Mouse (Mus musculus) myocyte (in vitro differentiated cells): Measurements from ENCODE around the gene Slc7a7. TPM values are rescaled to one million over a fixed set of nuclear protein-coding genes. Genes with fewer than 3 reads are reported as not detected.

ENCODE experiments used
- H3K27me3 ChIP-seq: one replicate; pipeline ENCODE4 v1.6.1; 2011; ENCODE audit not compliant: control insufficient read depth, insufficient read depth, insufficient read length
- H3K36me3 ChIP-seq: one replicate; pipeline ENCODE4 v1.6.1; 2011; ENCODE audit not compliant: control insufficient read depth, insufficient read depth
- H3K4me2 ChIP-seq: one replicate; pipeline ENCODE4 v1.6.1; 2011; ENCODE audit warnings: low read depth, control low read depth
- H3K4me3 ChIP-seq: one replicate; pipeline ENCODE4 v1.5.1; 2011; ENCODE audit warnings: mild to moderate bottlenecking, control low read depth, moderate library complexity
- H3K79me2 ChIP-seq: one replicate; pipeline ENCODE4 v1.6.1; 2011; ENCODE audit not compliant: control insufficient read depth, insufficient read depth
- H3ac ChIP-seq: one replicate; pipeline ENCODE4 v1.6.1; 2011; ENCODE audit not compliant: control insufficient read depth, insufficient read length
- CEBPB ChIP-seq: IDR thresholded peaks from 2 replicates; pipeline ENCODE4 v1.6.1; 2011; ENCODE audit warnings: mild to moderate bottlenecking, moderate library complexity; ENCODE audit not compliant: poor library complexity, insufficient read depth, severe bottlenecking
- E2F4 ChIP-seq: IDR thresholded peaks from one replicate; pipeline ENCODE4 v1.6.1; 2011; ENCODE audit warnings: mild to moderate bottlenecking, control low read depth, moderate library complexity; ENCODE audit not compliant: insufficient read depth
- MAX ChIP-seq: IDR thresholded peaks from one replicate; pipeline ENCODE4 v1.6.1; 2011; ENCODE audit warnings: low read depth, mild to moderate bottlenecking, control low read depth
- MYOD1 ChIP-seq, 3 experiments: IDR thresholded peaks; one replicate each; pipeline ENCODE4 v1.6.1; 2011; ENCODE audit warnings: control low read depth in 2 of 3, low read depth in 2 of 3, mild to moderate bottlenecking in 2 of 3, moderate library complexity in 1 of 3; ENCODE audit not compliant: insufficient read length in 2 of 3, control insufficient read depth in 1 of 3
- MYOG ChIP-seq, 3 experiments: IDR thresholded peaks; one replicate each; pipeline ENCODE4 v1.6.1; 2011; ENCODE audit warnings: control low read depth in 2 of 3, low read depth in 2 of 3, mild to moderate bottlenecking in 2 of 3; ENCODE audit not compliant: insufficient read length in 2 of 3, control insufficient read depth in 1 of 3, insufficient read depth in 1 of 3
- POLR2A ChIP-seq: IDR thresholded peaks from one replicate; pipeline ENCODE4 v1.6.1; 2011; ENCODE audit warnings: low read depth, mild to moderate bottlenecking, control low read depth, moderate library complexity; ENCODE audit not compliant: insufficient read length
- POLR2AphosphoS2 ChIP-seq: IDR thresholded peaks from one replicate; pipeline ENCODE4 v1.6.1; 2011; ENCODE audit warnings: low read depth, control low read depth; ENCODE audit not compliant: insufficient read length
- REST ChIP-seq: IDR thresholded peaks from one replicate; pipeline ENCODE4 v1.6.1; 2011; ENCODE audit warnings: mild to moderate bottlenecking, control low read depth, moderate library complexity; ENCODE audit not compliant: insufficient read depth, insufficient read length
- SRF ChIP-seq: IDR thresholded peaks from one replicate; pipeline ENCODE4 v1.6.1; 2011; ENCODE audit warnings: low read depth; ENCODE audit not compliant: control insufficient read depth, insufficient read length
- TCF12 ChIP-seq: IDR thresholded peaks from one replicate; pipeline ENCODE4 v1.6.1; 2011; ENCODE audit warnings: mild to moderate bottlenecking, control low read depth; ENCODE audit not compliant: poor library complexity, insufficient read depth, severe bottlenecking
- TCF3 ChIP-seq: IDR thresholded peaks from one replicate; pipeline ENCODE4 v1.6.1; 2011; ENCODE audit warnings: low read depth, control low read depth; ENCODE audit not compliant: insufficient read length
- USF1 ChIP-seq: IDR thresholded peaks from one replicate; pipeline ENCODE4 v1.6.1; 2011; ENCODE audit warnings: low read depth, mild to moderate bottlenecking, control low read depth, moderate library complexity
- polyA plus RNA-seq: library from polyadenylated mRNA; unstranded; fragments of >200 nt; fragmentation: generic; extraction: Trizol; gene quantifications from one replicate; pipeline ENCODE4 v1.2.1, GENCODE M21; 2012; ENCODE audit warnings: missing spikeins

The Slc7a7 gene
- polyA plus RNA-seq, 1 experiment: 6.8 TPM

- Histone ChIP-seq H3ac (no peak overlapping the region), H3K27me3 (no peaks in the 10 kb centered on the region), H3K79me2 (no peaks in the 10 kb centered on the region), H3K36me3 (no peaks in the 10 kb centered on the region), H3K4me3 (no peak overlapping the region), H3K4me2 (no peak overlapping the region)
- TF ChIP-seq TCF12 (no peak), POLR2A (no peak), E2F4 (no peak), MAX (no peak)
Measured at GRCm38 (mm10) chr14:54375916-54376315, 41.7 kb downstream of the Slc7a7 start.

DNA sequence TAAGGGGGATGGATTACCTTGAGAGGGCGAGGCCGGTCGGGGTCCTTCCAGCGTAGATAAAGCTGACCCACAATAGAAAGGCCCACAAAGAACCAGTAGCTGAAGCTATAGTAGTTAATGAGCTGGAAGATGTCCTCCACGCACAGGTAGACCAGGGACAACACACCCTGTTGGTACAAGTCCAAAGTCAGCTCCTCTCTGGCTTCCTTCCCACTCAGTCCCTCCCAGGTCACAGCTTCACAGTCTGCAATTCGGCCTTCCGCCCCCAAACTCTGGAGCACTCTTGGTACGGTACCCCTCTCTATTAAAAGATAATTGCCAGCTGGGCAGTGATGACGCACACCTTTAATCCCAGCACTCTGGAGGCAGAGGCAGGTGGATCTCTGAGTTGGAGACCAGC, 44.7 kb downstream of the Slc7a7 start:
- peaks cover 10% of the 10 kb centered on the region for H3K36me3 ChIP-seq

GRCm38 (mm10) chr14:54371460-54371859, 46.1 kb downstream of the Slc7a7 start:
- Histone ChIP-seq H3K79me2 (no peaks in the 10 kb centered on the region), H3K36me3 (peaks cover 15% of the 10 kb centered on the region), H3K27me3 (no peaks in the 10 kb centered on the region), H3ac (no peak overlapping the region), H3K4me3 (no peak overlapping the region), H3K4me2 (no peak overlapping the region)
- TF ChIP-seq POLR2AphosphoS2 (no peak), MAX (no peak), POLR2A (no peak), E2F4 (no peak), TCF3 (no peak), MYOG (IDR thresholded peaks at IDR 0.05; ENCODE audit: control insufficient read depth in 1 of 3, insufficient read depth in 1 of 3, insufficient read length in 2 of 3, low read depth in 2 of 3) (no peak), CEBPB (no peak)

More for the DNA sequence above, 44.7 kb downstream of the Slc7a7 start:
- Histone ChIP-seq H3ac (no peak overlapping the region), H3K27me3 (no peaks in the 10 kb centered on the region), H3K4me2 (no peak overlapping the region), H3K4me3 (no peak overlapping the region), H3K79me2 (no peaks in the 10 kb centered on the region)
- TF ChIP-seq TCF3 (no peak), TCF12 (no peak), SRF (no peak), POLR2A (no peak), MAX (no peak), MYOD1 (IDR thresholded peaks at IDR 0.05; ENCODE audit: control insufficient read depth in 1 of 3, insufficient read length in 2 of 3, low read depth in 2 of 3) (no peak)

- no peak for TF ChIP-seq SRF
- no peak for TF ChIP-seq MYOD1 (IDR thresholded peaks at IDR 0.05; ENCODE audit: control insufficient read depth in 1 of 3, insufficient read length in 2 of 3, low read depth in 2 of 3)
- TF ChIP-seq E2F4: no peak
- no peak for TF ChIP-seq POLR2A
- TF ChIP-seq CEBPB: no peak
- TF ChIP-seq TCF3: no peak
- no peak for TF ChIP-seq POLR2AphosphoS2
- no peak for TF ChIP-seq MYOG (IDR thresholded peaks at IDR 0.05; ENCODE audit: control insufficient read depth in 1 of 3, insufficient read depth in 1 of 3, insufficient read length in 2 of 3, low read depth in 2 of 3)
- no peak for TF ChIP-seq REST
- no peak for TF ChIP-seq USF1
- no peak for TF ChIP-seq TCF12
- TF ChIP-seq MAX: no peak
- Histone ChIP-seq H3K79me2 (no peaks in the 10 kb centered on the region), H3K4me2 (no peak overlapping the region), H3K4me3 (no peak overlapping the region), H3K36me3 (peaks cover 15% of the 10 kb centered on the region), H3K27me3 (no peaks in the 10 kb centered on the region), H3ac (no peak overlapping the region)
Measured at GRCm38 (mm10) chr14:54370595-54370994, 47.0 kb downstream of the Slc7a7 start.

DNA sequence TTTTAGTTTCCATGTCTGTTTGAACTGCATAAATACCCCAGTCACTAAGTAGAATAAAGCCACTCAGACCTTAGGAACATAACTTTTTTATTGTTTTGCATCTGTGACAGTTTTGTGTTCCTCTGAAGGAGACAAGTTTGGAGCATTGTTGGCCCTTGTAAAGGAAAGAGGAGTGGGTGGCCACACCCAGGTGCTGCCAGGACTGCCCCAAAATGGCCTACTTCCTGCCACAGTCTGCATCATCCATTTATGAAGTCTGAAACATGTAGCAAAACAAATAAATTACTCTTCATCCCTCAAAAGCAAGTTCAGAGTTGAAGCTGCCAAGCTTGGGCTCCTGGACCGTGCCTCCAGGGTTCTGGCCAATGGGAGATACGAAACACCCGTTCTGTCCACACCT, 48.2 kb downstream of the Slc7a7 start:
- Histone ChIP-seq H3K36me3 (peaks cover 19% of the 10 kb centered on the region), H3ac (no peak overlapping the region), H3K4me2 (no peak overlapping the region), H3K4me3 (no peak overlapping the region), H3K27me3 (no peaks in the 10 kb centered on the region), H3K79me2 (no peaks in the 10 kb centered on the region)
- TF ChIP-seq MAX (no peak), E2F4 (no peak), MYOD1 (IDR thresholded peaks at IDR 0.05; ENCODE audit: control insufficient read depth in 1 of 3, insufficient read length in 2 of 3, low read depth in 2 of 3) (no peak), TCF12 (no peak), POLR2AphosphoS2 (no peak)
